Mouse (Mus musculus) gonadal fat pad, adult 2 months (tissue): Measurements from ENCODE around the gene Pcp4l1. TPM values are rescaled to one million over a fixed set of nuclear protein-coding genes. Genes with fewer than 3 reads are reported as not detected.
"Not testable (repeated sequence)": the region's sequence is repeated elsewhere in the genome, so short reads cannot be mapped to it uniquely, and the experiment has no call there.

Experiments used
- DNase-seq: peaks from one replicate; pipeline ENCODE4 v3.0.0-alpha.2; 2012; ENCODE audit warnings: low read depth
- polyA plus RNA-seq: library from polyadenylated mRNA; depleted of rRNA; stranded (reverse); fragments of >200 nt; gene quantifications from 2 replicates; pipeline ENCODE4 v1.2.3, GENCODE M21; 2012

Gene Pcp4l1
- polyA plus RNA-seq, 1 experiment, result 14.0 TPM

DNA sequence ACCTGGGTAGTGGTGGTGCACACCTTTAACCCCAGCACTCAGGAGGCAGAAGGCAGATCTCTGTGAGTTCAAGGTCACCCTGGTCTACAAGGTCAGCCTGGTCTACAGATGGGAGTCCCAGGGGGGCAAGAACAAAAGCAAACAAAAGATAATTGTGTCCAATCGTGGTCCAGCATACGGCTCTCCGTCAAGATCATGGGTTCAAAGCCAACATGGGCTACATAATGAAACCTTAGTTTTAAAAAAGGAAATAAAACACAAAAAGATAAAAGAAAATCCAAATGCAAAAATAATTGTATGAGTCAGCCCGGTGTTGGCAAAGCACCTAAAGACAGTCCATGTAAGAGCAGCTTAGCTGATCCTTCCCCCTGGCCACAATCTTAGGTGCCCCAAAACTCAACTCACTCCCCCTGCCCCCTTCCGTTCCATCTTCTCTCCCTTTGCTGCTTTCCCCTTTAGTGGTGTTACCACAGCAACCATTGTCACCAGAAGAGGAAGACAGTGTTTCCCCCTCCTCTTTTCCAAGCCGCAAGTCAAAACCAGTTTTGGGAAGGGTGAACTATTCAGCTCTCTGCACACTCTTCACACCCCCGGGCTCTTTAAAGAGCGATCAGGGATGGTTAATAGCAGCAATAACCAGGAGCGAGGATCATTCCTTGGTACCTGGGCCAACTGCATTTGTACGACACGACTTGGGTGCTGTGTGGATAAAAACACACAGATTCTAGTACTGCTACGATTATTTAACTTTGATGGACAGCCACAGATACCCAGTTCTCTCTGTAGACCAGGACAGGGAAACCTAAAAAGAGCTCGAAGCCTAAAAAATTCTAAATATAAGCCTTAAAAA, 8.0 kb downstream of the Pcp4l1 start:
- no peak for DNase-seq

- no peak for DNase-seq
Observed at GRCm38 (mm10) chr1:171185655-171186054, 10.4 kb downstream of the Pcp4l1 start.

GRCm38 (mm10) chr1:171184314-171184713, 11.8 kb downstream of the Pcp4l1 start:
- DNase-seq, result peak; percentile 38

- DNase-seq, result no peak
Observed at GRCm38 (mm10) chr1:171183620-171184019, 12.4 kb downstream of the Pcp4l1 start.

DNA sequence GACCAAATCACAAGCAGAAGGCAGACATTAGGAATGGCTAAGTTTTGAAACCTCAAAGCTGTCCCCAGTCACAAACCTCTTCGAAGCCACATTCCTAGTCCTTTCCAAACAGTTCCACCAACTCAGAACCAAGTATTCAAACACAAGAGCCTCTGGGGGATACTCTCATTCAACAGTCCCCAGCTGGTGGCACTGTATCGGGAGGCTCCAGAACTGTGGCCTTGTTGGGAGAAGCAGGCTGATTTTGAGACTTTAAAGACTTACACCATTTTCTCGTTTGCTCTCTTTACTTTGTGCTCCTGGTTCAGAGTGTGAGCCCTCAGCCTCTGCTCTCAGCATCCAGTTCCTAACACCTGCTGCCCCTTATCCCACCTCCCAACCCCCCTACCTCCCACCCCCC, 13.0 kb downstream of the Pcp4l1 start:
- DNase-seq, result no peak

DNA sequence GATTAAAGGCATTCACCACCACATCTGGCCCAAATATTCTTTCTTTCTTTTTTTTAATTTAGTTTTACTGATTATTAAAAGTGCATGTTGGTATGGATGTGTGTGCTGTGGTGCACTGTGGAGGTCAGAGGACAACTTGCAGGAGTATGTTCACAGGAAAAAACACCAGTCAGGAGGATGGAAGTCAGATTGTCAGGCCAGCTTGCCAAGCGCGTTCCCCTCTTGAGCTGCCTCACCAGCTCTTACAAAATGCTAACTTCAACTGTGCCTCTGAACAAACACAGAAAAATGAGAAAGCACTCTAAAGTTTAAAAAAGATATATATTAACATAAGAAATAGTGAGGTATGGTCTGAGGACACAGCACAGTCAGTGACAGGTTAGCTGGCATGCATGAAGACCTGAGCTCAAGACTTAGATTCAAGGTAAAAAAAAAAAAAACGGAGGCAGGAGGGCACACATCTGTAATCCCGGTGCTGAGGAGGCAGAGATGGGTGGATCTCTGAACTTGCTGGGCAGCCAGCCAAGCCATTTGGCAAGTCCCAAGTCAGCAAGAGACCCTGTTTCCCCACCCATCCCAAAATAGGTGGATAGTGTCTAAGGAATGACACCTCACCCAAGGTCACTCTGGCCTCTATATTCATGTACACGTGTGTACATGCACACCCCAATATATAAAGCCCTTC, 16.4 kb downstream of the Pcp4l1 start:
- DNase-seq, result no peak

DNA sequence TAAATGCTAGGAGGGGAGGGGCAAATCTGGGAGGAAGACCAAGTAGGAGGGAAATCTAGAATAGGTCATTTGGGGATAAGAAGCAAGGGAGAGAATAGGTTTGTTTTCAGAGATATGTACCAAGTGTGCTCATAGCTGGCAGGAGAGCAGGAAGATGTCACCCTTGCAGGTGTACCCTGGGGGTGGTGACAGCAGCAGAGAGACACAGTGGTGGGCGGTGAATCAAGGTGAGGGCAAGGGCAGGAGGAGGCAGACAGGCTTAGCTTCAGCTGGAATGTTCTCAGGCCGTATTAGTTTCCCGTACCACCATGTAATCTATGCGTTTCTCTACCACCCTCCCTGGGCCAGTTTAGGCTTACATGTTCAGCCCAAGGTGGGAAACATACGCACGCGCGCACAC, 23.3 kb downstream of the Pcp4l1 start:
- no peak for DNase-seq

- no peak for DNase-seq
Observed at GRCm38 (mm10) chr1:171171138-171171537, 24.9 kb downstream of the Pcp4l1 start.

GRCm38 (mm10) chr1:171169913-171170312, 26.2 kb downstream of the Pcp4l1 start:
- no peak for DNase-seq

DNA sequence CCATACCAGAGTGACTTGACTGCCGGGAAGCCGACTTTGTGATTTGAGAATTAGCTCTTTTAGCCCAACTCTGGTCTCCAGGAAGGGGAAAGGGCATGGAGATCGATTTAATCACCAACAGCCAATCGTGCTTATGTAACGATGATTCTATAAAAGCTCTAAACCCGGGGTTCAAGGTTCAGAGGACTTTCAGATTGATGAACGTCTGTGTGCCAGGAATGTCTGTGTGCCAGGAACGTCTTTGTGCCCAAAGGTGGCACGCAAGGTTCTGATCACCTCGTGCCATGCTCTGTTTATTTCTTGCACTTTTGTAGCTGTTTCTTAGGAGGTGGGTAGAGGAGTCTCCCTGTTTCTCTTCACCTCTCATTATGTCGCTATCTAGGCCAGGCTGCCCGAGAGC, 27.2 kb downstream of the Pcp4l1 start:
- no peak for DNase-seq

DNA sequence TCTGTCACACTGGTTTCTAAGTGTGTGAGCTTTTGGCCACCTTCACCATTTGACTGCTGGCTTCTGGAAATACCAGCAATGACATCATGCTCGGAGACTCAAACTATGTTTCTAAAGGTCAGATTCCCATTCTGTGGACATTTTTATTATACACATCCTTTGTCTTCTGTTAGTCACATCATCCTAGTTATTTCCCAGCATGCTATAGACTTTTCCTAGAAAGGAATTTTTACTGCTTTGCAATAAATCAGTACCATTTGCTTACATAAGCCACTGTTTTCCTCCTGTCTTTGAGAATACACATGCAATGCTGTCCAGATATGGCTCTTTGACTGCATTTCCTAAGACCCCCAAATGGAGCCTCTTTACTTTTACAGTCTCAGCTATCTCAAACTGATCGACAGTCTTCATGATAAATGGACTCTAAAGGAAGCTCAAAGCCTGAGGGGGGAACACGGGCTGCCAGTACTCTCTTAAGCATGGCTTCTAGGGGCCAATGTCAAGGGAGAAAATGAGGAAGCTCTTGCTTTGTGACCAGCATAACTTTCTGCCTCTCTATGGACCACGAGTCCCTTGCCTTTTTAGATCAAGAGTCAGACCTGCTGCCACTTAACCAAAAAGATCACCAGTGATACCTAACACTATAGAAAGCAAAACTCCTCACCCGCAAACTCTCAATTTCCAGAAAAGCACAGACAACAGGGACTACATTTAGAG, 30.3 kb downstream of the Pcp4l1 start:
- DNase-seq, result no peak

DNA sequence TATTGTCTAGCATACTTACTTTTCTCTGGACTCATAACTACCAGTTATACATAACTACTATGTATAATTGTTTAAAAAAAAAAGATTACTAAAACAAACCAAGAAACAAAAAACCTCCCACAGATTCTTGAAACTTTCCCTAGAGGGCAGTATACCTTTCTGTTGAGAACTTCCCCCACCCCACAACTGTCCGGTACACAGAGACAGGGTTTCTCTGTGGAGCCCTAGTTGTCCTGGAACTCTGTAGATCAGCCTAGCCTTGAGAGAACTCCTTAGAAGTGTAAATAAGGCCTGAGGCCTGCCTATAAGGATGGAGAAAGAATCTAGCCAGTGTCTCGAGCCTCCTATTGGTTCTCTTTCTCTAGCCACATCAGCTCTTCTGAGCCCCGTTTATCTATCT, 31.8 kb downstream of the Pcp4l1 start:
- DNase-seq, result no peak

GRCm38 (mm10) chr1:171162526-171162925, 33.5 kb downstream of the Pcp4l1 start:
- DNase-seq, result no peak

DNA sequence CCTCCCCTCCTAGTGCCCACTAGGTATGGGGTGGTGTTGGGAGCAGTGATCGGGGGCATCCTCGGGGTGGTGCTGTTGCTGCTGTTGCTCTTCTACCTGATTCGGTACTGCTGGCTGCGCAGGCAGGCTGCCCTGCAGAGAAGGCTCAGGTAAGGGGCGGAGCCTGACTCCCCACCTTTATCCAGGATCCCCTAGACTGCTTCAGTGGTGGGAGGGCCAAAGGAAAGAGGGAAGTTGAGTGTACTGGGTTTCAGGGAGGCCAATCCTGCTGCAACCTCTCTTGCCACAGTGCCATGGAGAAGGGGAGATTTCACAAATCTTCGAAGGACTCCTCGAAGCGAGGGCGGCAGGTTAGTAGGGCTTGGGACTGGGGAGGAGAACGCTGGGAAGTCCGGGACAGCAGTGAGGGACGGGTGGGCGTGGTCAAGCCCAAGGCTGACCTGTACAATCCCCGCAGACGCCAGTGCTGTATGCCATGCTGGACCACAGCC, 36.5 kb downstream of the Pcp4l1 start:
- DNase-seq, result no peak

- DNase-seq, result no peak
Observed at GRCm38 (mm10) chr1:171157965-171158364, 38.1 kb downstream of the Pcp4l1 start.

DNA sequence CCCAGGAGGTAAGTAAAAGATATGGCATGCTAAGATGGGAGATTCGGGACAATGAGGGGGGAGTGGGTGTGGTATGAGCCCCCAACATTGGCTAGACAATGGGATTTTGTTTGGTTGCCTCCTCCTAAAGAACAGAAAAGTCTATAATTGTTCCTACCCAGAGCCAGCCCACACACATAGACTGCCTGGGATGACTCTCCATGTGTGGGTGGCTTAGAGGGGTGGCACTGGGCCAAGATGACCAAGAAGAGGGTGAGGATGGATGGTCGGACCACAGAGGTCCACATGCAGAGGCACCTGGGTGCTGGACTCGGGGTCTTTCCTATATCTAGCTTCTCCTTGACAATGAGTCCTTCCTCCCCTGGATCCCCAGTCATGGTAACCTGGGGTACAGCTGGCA, 39.4 kb downstream of the Pcp4l1 start:
- DNase-seq, result no peak

GRCm38 (mm10) chr1:171151966-171152365, 44.1 kb downstream of the Pcp4l1 start:
- DNase-seq, result no peak

- DNase-seq, result no peak
Observed at GRCm38 (mm10) chr1:171150838-171151391, 45.2 kb downstream of the Pcp4l1 start.

DNA sequence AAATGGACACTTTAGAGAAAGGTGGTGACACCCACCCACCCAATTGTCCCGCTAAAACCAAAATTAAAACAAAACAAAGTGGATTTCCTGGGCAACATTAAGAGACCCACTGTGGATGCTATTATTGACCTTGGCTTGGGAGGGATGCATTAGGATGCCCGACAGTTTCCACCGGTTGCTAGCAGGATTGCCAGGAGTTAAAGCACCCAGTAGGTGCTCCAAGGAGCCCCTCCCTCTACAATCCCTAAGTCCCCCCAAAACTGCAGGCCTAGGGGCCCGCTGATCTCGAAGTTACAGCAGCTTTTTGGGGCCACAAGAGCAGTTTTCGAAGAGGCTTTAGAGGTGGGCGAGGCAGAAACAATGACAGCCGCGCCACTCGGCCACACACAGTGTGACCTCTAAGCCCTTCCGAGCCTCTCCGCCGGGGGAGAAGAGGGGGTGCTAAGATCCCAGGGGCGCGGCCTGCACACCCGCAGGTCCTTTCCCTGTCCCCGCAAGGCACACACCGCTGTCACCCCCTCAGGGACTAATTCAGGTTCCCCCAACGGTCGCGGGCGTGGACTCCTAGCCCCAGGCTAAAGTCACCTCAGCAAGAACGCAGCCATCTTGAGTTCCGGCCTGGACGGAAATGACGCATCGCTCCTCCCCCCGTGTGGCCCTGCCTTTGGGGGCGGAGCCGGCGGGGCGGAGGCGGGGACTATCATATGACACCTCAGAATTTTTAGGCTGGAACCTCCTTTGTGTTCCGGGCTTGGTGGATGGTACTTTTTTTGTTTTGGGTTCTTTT, 45.9 kb downstream of the Pcp4l1 start, which contains the start of the genes Sdhc and Mpz:
Gene Sdhc, minus strand, starts transcription at position 630 of the 787 bp plus-strand sequence.
Gene Mpz, plus strand, starts transcription at position 738 of the 787 bp plus-strand sequence.
- DNase-seq, result peak; percentile 54

GRCm38 (mm10) chr1:171142981-171143380, 53.1 kb downstream of the Pcp4l1 start:
- not testable (repeated sequence) for DNase-seq
